Mouse (Mus musculus): Measurements from ENCODE around the gene Ak7. TPM values are rescaled to one million over a fixed set of nuclear protein-coding genes. Genes with fewer than 3 reads are reported as not detected.

The Ak7 gene
- polyA plus RNA-seq, 1 experiment = 0.14 TPM

GRCm38 (mm10) chr12:105700433-105700832 is 5.3 kb upstream of the Ak7 start:
- H3K36me3 ChIP-seq (ENCODE audit: control insufficient read depth, insufficient read depth, low read length) = peaks cover 21% of the 10 kb centered on the region
- peaks cover 3% of the 10 kb centered on the region; the same call in 1 of the 2 replicates for H3K4me1 ChIP-seq (ENCODE audit: control insufficient read depth, insufficient read depth, insufficient read length, low read length)
- no peak for TF ChIP-seq POLR2A (IDR thresholded peaks at IDR 0.05; ENCODE audit: low read depth, low read length)
- TF ChIP-seq CTCF (IDR thresholded peaks at IDR 0.05; ENCODE audit: extremely low read depth, insufficient read length, insufficient replicate concordance, low read depth, low read length) = no peak
- H3K27ac ChIP-seq (ENCODE audit: insufficient read depth, low read depth, low read length) = no peak overlapping the region
- no peak overlapping the region for H3K4me3 ChIP-seq (ENCODE audit: low read depth, low read length)
- WGBS = 95% methylated on average over 12 of the region's 12 CpGs
- H3K27me3 ChIP-seq (ENCODE audit: control insufficient read depth, insufficient read depth, low read length) = no peaks in the 10 kb centered on the region

- Histone ChIP-seq H3K4me1 (ENCODE audit: control insufficient read depth, insufficient read depth, insufficient read length, low read length) (no peaks in the 10 kb centered on the region), H3K36me3 (ENCODE audit: control insufficient read depth, insufficient read depth, low read length) (no peaks in the 10 kb centered on the region), H3K27me3 (ENCODE audit: control insufficient read depth, insufficient read depth, low read length) (no peaks in the 10 kb centered on the region), H3K4me3 (ENCODE audit: low read depth, low read length) (peak overlapping the region; percentile 39), H3K27ac (ENCODE audit: insufficient read depth, low read depth, low read length) (no peak overlapping the region)
- TF ChIP-seq POLR2A (IDR thresholded peaks at IDR 0.05; ENCODE audit: low read depth, low read length) = no peak
- TF ChIP-seq CTCF (IDR thresholded peaks at IDR 0.05; ENCODE audit: extremely low read depth, insufficient read length, insufficient replicate concordance, low read depth, low read length) = no peak
- WGBS = 52% methylated on average over 17 of the region's 17 CpGs
Measured at GRCm38 (mm10) chr12:105718616-105719015, 12.8 kb downstream of the Ak7 start.

GRCm38 (mm10) chr12:105720196-105720595 is 14.4 kb downstream of the Ak7 start:
- H3K27ac ChIP-seq (ENCODE audit: insufficient read depth, low read depth, low read length) = no peak overlapping the region
- 70% methylated on average over 3 of the region's 3 CpGs for WGBS
- H3K27me3 ChIP-seq (ENCODE audit: control insufficient read depth, insufficient read depth, low read length) = no peaks in the 10 kb centered on the region
- TF ChIP-seq CTCF (IDR thresholded peaks at IDR 0.05; ENCODE audit: extremely low read depth, insufficient read length, insufficient replicate concordance, low read depth, low read length) (no peak), POLR2A (IDR thresholded peaks at IDR 0.05; ENCODE audit: low read depth, low read length) (no peak)
- H3K4me3 ChIP-seq (ENCODE audit: low read depth, low read length) = no peak overlapping the region
- H3K4me1 ChIP-seq (ENCODE audit: control insufficient read depth, insufficient read depth, insufficient read length, low read length) = no peaks in the 10 kb centered on the region
- H3K36me3 ChIP-seq (ENCODE audit: control insufficient read depth, insufficient read depth, low read length) = no peaks in the 10 kb centered on the region

GRCm38 (mm10) chr12:105721452-105722132 is 15.8 kb downstream of the Ak7 start:
- no peak overlapping the region for H3K4me3 ChIP-seq (ENCODE audit: low read depth, low read length)
- 65% methylated on average over 14 of the region's 14 CpGs for WGBS
- H3K27ac ChIP-seq (ENCODE audit: insufficient read depth, low read depth, low read length) = no peak overlapping the region
- H3K27me3 ChIP-seq (ENCODE audit: control insufficient read depth, insufficient read depth, low read length) = no peaks in the 10 kb centered on the region
- no peaks in the 10 kb centered on the region for H3K36me3 ChIP-seq (ENCODE audit: control insufficient read depth, insufficient read depth, low read length)
- TF ChIP-seq POLR2A (IDR thresholded peaks at IDR 0.05; ENCODE audit: low read depth, low read length) = no peak
- no peak for TF ChIP-seq CTCF (IDR thresholded peaks at IDR 0.05; ENCODE audit: extremely low read depth, insufficient read length, insufficient replicate concordance, low read depth, low read length)
- no peaks in the 10 kb centered on the region for H3K4me1 ChIP-seq (ENCODE audit: control insufficient read depth, insufficient read depth, insufficient read length, low read length)

GRCm38 (mm10) chr12:105722657-105723056 is 16.9 kb downstream of the Ak7 start:
- H3K27me3 ChIP-seq (ENCODE audit: control insufficient read depth, insufficient read depth, low read length) = no peaks in the 10 kb centered on the region
- no peaks in the 10 kb centered on the region for H3K36me3 ChIP-seq (ENCODE audit: control insufficient read depth, insufficient read depth, low read length)
- H3K27ac ChIP-seq (ENCODE audit: insufficient read depth, low read depth, low read length) = no peak overlapping the region
- TF ChIP-seq POLR2A (IDR thresholded peaks at IDR 0.05; ENCODE audit: low read depth, low read length) (no peak), CTCF (IDR thresholded peaks at IDR 0.05; ENCODE audit: extremely low read depth, insufficient read length, insufficient replicate concordance, low read depth, low read length) (peak; percentile 30; the same call in 1 of the 2 replicates)
- H3K4me3 ChIP-seq (ENCODE audit: low read depth, low read length) = no peak overlapping the region
- under 1% methylated on average over 5 of the region's 5 CpGs for WGBS
- H3K4me1 ChIP-seq (ENCODE audit: control insufficient read depth, insufficient read depth, insufficient read length, low read length) = no peaks in the 10 kb centered on the region

- Histone ChIP-seq H3K4me3 (ENCODE audit: low read depth, low read length) (no peak overlapping the region), H3K36me3 (ENCODE audit: control insufficient read depth, insufficient read depth, low read length) (no peaks in the 10 kb centered on the region), H3K4me1 (ENCODE audit: control insufficient read depth, insufficient read depth, insufficient read length, low read length) (no peaks in the 10 kb centered on the region), H3K27ac (ENCODE audit: insufficient read depth, low read depth, low read length) (no peak overlapping the region), H3K27me3 (ENCODE audit: control insufficient read depth, insufficient read depth, low read length) (no peaks in the 10 kb centered on the region)
- no peak for TF ChIP-seq POLR2A (IDR thresholded peaks at IDR 0.05; ENCODE audit: low read depth, low read length)
- no peak for TF ChIP-seq CTCF (IDR thresholded peaks at IDR 0.05; ENCODE audit: extremely low read depth, insufficient read length, insufficient replicate concordance, low read depth, low read length)
- WGBS = 34% methylated on average over 1 of the region's 1 CpGs
Measured at GRCm38 (mm10) chr12:105724616-105725015, 18.8 kb downstream of the Ak7 start.

- WGBS = 82% methylated on average over 13 of the region's 13 CpGs
- no peaks in the 10 kb centered on the region for H3K27me3 ChIP-seq (ENCODE audit: control insufficient read depth, insufficient read depth, low read length)
Measured at GRCm38 (mm10) chr12:105725736-105726135, 20.0 kb downstream of the Ak7 start.

More at GRCm38 (mm10) chr12:105725736-105726135, 20.0 kb downstream of the Ak7 start:
- peaks cover 1% of the 10 kb centered on the region for H3K4me1 ChIP-seq (ENCODE audit: control insufficient read depth, insufficient read depth, insufficient read length, low read length)
- H3K27ac ChIP-seq (ENCODE audit: insufficient read depth, low read depth, low read length) = no peak overlapping the region
- no peaks in the 10 kb centered on the region for H3K36me3 ChIP-seq (ENCODE audit: control insufficient read depth, insufficient read depth, low read length)
- TF ChIP-seq POLR2A (IDR thresholded peaks at IDR 0.05; ENCODE audit: low read depth, low read length) (no peak), CTCF (IDR thresholded peaks at IDR 0.05; ENCODE audit: extremely low read depth, insufficient read length, insufficient replicate concordance, low read depth, low read length) (no peak)
- H3K4me3 ChIP-seq (ENCODE audit: low read depth, low read length) = no peak overlapping the region

Data from small intestine, adult 2 months (tissue).